Comparison of ENCODE assay signal across 32 mouse cellular contexts in the genomic region with DNA sequence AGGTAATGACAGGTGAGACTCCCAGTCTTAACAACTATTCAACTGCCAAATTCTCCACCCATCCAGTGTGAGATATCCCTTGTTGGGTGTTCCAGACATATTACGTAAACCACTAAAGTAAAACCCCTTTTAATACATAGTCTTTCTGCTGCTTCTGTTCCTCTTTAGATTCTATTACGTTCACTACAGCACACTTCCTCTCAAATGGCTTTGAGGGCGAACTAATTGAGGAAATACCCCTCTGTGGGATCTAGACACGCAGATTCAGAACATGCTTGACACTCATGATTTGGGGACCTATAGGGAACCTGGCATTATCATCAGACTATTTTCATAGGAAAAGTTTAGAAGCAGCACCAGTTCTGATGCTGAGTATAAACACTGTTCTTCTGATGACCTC. TPM values are rescaled to one million over a fixed set of nuclear protein-coding genes. Genes with fewer than 3 reads are reported as not detected.
DNase-seq lines count a peak whose midpoint lies in the region; ATAC-seq and TF ChIP-seq lines count a peak whose summit lies in the region.
"Had no signal": no experiment of that assay in that cellular context is flagged by ENCODE, and none has a peak within 500 bp of the region (broad histone marks: within the 10 kb centered on the region; RNA-seq: fewer than 3 reads in every experiment).

No protein-coding gene starts in this region.

- H3K9ac ChIP-seq in midbrain, embryonic 16.5 days (ENCODE audit: low read depth, low read length), result no peak overlapping the region
- H3K9ac ChIP-seq in stomach, postnatal 0 days (ENCODE audit: low read length), result no peak overlapping the region
- H3K9ac ChIP-seq: embryonic facial prominence, embryonic 12.5 days; embryonic facial prominence, embryonic 15.5 days; forebrain, postnatal 0 days; heart, embryonic 13.5 days; hindbrain, embryonic 13.5 days had no signal

- no peak overlapping the region for H3K4me3 ChIP-seq in layer of hippocampus, adult 2 months
- H3K4me3 ChIP-seq in midbrain, embryonic 16.5 days (ENCODE audit: low read depth, low read length), result no peak overlapping the region
- H3K4me3 ChIP-seq in stomach, postnatal 0 days (ENCODE audit: low read depth, low read length), result no peak overlapping the region
- H3K4me3 ChIP-seq: embryonic facial prominence, embryonic 12.5 days; embryonic facial prominence, embryonic 15.5 days; gastrocnemius, adult 2 months; heart, embryonic 13.5 days; hindbrain, embryonic 10.5 days; hindbrain, embryonic 13.5 days had no signal

- no peak for TF ChIP-seq EP300 in stomach, postnatal 0 days (optimal IDR thresholded peaks at IDR 0.05)

- no peaks in the 10 kb centered on the region for H3K9me3 ChIP-seq in midbrain, embryonic 16.5 days (replicated peaks; ENCODE audit: control insufficient read depth, low read length, poor library complexity, severe bottlenecking)
- no peaks in the 10 kb centered on the region for H3K9me3 ChIP-seq in stomach, postnatal 0 days (ENCODE audit: control insufficient read depth, low read length)
- H3K9me3 ChIP-seq: embryonic facial prominence, embryonic 12.5 days; embryonic facial prominence, embryonic 15.5 days; G1E; heart, embryonic 13.5 days; hindbrain, embryonic 10.5 days; hindbrain, embryonic 13.5 days had no signal

- no peak overlapping the region for H3K4me2 ChIP-seq in midbrain, embryonic 16.5 days (ENCODE audit: low read length)
- H3K4me2 ChIP-seq in stomach, postnatal 0 days (replicated peaks; ENCODE audit: low read depth), result no peak overlapping the region
- H3K4me2 ChIP-seq: embryonic facial prominence, embryonic 12.5 days; embryonic facial prominence, embryonic 15.5 days; heart, embryonic 13.5 days; hindbrain, embryonic 13.5 days had no signal

- peak; percentile 75 to 83 for ATAC-seq in hematopoietic stem cell, adult 5-6 weeks (replicated peaks in 1 of 2; ENCODE audit: insufficient read depth in 1 of 2, low FRiP score in 2 of 2, low TSS enrichment in 1 of 2, low read depth in 1 of 2, poor library complexity in 2 of 2, severe bottlenecking in 2 of 2)
- peak; percentile 84 for ATAC-seq in monocyte, adult 5-6 weeks (replicated peaks; ENCODE audit: insufficient number of reproducible peaks, low FRiP score, low TSS enrichment, poor library complexity, severe bottlenecking)
- no peak for ATAC-seq in midbrain, embryonic 16.5 days
- no peak for ATAC-seq in stomach, postnatal 0 days (ENCODE audit: low FRiP score, low TSS enrichment)
- ATAC-seq: forebrain, embryonic 14.5 days; forebrain, postnatal 0 days; hindbrain, embryonic 16.5 days; Patski had no signal

- H3K36me3 ChIP-seq in midbrain, embryonic 16.5 days (ENCODE audit: control insufficient read depth, insufficient read depth, low read length), result no peaks in the 10 kb centered on the region
- no peaks in the 10 kb centered on the region for H3K36me3 ChIP-seq in stomach, postnatal 0 days (ENCODE audit: control insufficient read depth, insufficient read depth, low read length)
- H3K36me3 ChIP-seq: embryonic facial prominence, embryonic 12.5 days; embryonic facial prominence, embryonic 15.5 days; G1E; heart, embryonic 13.5 days; hindbrain, embryonic 10.5 days; hindbrain, embryonic 13.5 days had no signal

- TF ChIP-seq CTCF in layer of hippocampus, adult 2 months (conservative IDR thresholded peaks at IDR 0.05), result no peak
- no peak for TF ChIP-seq CTCF in stomach, postnatal 0 days (IDR thresholded peaks at IDR 0.05; ENCODE audit: low read depth)

- 90% methylated on average over 4 of the region's 4 CpGs for WGBS in midbrain, embryonic 16.5 days
- WGBS in stomach, postnatal 0 days, result 73% methylated on average over 4 of the region's 4 CpGs

- H3K27me3 ChIP-seq in midbrain, embryonic 16.5 days (ENCODE audit: control insufficient read depth, insufficient read depth, low read depth, low read length), result no peaks in the 10 kb centered on the region
- H3K27me3 ChIP-seq in stomach, postnatal 0 days (ENCODE audit: control insufficient read depth, insufficient read depth, low read length), result no peaks in the 10 kb centered on the region
- H3K27me3 ChIP-seq: CH12.LX; embryonic facial prominence, embryonic 12.5 days; embryonic facial prominence, embryonic 15.5 days; heart, embryonic 13.5 days; hindbrain, embryonic 13.5 days had no signal

- H3K4me1 ChIP-seq in midbrain, embryonic 16.5 days (ENCODE audit: control insufficient read depth, insufficient read depth, low read length), result no peaks in the 10 kb centered on the region
- H3K4me1 ChIP-seq in stomach, postnatal 0 days (replicated peaks; ENCODE audit: control insufficient read depth, insufficient read depth), result no peaks in the 10 kb centered on the region
- H3K4me1 ChIP-seq: embryonic facial prominence, embryonic 12.5 days; embryonic facial prominence, embryonic 15.5 days; heart, embryonic 13.5 days; hindbrain, embryonic 10.5 days; hindbrain, embryonic 13.5 days had no signal

- H3K27ac ChIP-seq in layer of hippocampus, adult 2 months, result peak overlapping the region; percentile 47; the same call in 1 of the 2 replicates
- H3K27ac ChIP-seq in midbrain, embryonic 16.5 days (ENCODE audit: low read length), result no peak overlapping the region
- no peak overlapping the region for H3K27ac ChIP-seq in stomach, postnatal 0 days (replicated peaks)
- H3K27ac ChIP-seq: embryonic facial prominence, embryonic 12.5 days; embryonic facial prominence, embryonic 15.5 days; gastrocnemius, adult 2 months; heart, embryonic 13.5 days; hindbrain, embryonic 10.5 days; hindbrain, embryonic 13.5 days had no signal

- DNase-seq in layer of hippocampus, adult 2 months (ENCODE audit: low spot score in 2 of 2), result no peak
- DNase-seq in layer of hippocampus, adult 9-10 months (ENCODE audit: low spot score), result no peak
- peak; percentile 30 for DNase-seq in A20 (ENCODE audit: low read depth, low spot score)
- no peak for DNase-seq in spleen, postnatal 10 days (ENCODE audit: low spot score in 2 of 2)
- DNase-seq in stomach, postnatal 0 days (ENCODE audit: low spot score), result no peak
- DNase-seq: adrenal gland, postnatal 10 days; adrenal gland, postnatal 36 days; cerebellum, adult 18-20 months; cerebellum, adult 9-10 months; cerebellum, postnatal 14 days; forebrain, postnatal 0 days; gastrocnemius, adult 2 months; gastrocnemius, postnatal 14 days; heart, adult 18-20 months; heart, postnatal 14 days had no signal

RNA-seq across cellular contexts. Expression of a gene that starts 12.0 kb away (rescaled TPM):
- not detected for total RNA-seq in layer of hippocampus, adult 2 months (2021)
- total RNA-seq in hematopoietic stem cell, adult 5-6 weeks (2017), result 0.55 and 6.5 TPM in 2 replicates
- 8.4 to 15.7 TPM (median 11.1 TPM) in 3 replicates for total RNA-seq in monocyte, adult 5-6 weeks (2017)
- not detected in 2 replicates for polyA plus RNA-seq in midbrain, embryonic 16.5 days (2015; fragmentation: Nextera tagmentation; extraction: Ambion mirVana)
- 0.08 and 0.22 TPM in 2 replicates for polyA plus RNA-seq in stomach, postnatal 0 days (2015; fragmentation: Nextera tagmentation; extraction: Ambion mirVana)
- total RNA-seq: CH12.LX; gastrocnemius, adult 2 months; gastrocnemius, postnatal 14 days; gastrocnemius, postnatal 4 days; heart, adult 18-20 months had no signal
- polyA plus RNA-seq: embryonic facial prominence, embryonic 15.5 days; forebrain, embryonic 11.5 days; forebrain, embryonic 14.5 days; forebrain, postnatal 0 days; G1E; hindbrain, embryonic 10.5 days; hindbrain, embryonic 13.5 days; hindbrain, embryonic 16.5 days; Patski had no signal

RNA-seq across cellular contexts. Expression of a gene that starts 17.4 kb away (rescaled TPM):
- not detected for total RNA-seq in layer of hippocampus, adult 2 months (2021)
- total RNA-seq in hematopoietic stem cell, adult 5-6 weeks (2017), result not detected in 2 replicates
- 1.9 TPM in 1 of 3 replicates, not detected in the others for total RNA-seq in monocyte, adult 5-6 weeks (2017)
- not detected in 2 replicates for polyA plus RNA-seq in midbrain, embryonic 16.5 days (2015; fragmentation: Nextera tagmentation; extraction: Ambion mirVana)
- polyA plus RNA-seq in stomach, postnatal 0 days (2015; fragmentation: Nextera tagmentation; extraction: Ambion mirVana), result 0.04 and 0.11 TPM in 2 replicates
- total RNA-seq: adrenal gland, adult 18-20 months; adrenal gland, postnatal 10 days; adrenal gland, postnatal 36 days; CH12.LX; forebrain, postnatal 0 days; gastrocnemius, adult 2 months; gastrocnemius, postnatal 14 days; gastrocnemius, postnatal 4 days; heart, adult 18-20 months; heart, postnatal 14 days had no signal
- polyA plus RNA-seq: embryonic facial prominence, embryonic 12.5 days; embryonic facial prominence, embryonic 15.5 days; forebrain, embryonic 11.5 days; forebrain, embryonic 14.5 days; forebrain, postnatal 0 days; frontal cortex, adult 2 months; G1E; hindbrain, embryonic 10.5 days; hindbrain, embryonic 13.5 days; hindbrain, embryonic 16.5 days had no signal

RNA-seq across cellular contexts. Expression of a gene that starts 38.0 kb away (rescaled TPM):
- total RNA-seq in layer of hippocampus, adult 2 months (2021), result 100 to 1,000 TPM; 675 to 689 TPM
- 147 and 152 TPM in 2 replicates for total RNA-seq in hematopoietic stem cell, adult 5-6 weeks (2017)
- total RNA-seq in monocyte, adult 5-6 weeks (2017), result 27.9 to 39.7 TPM (median 35.0 TPM) in 3 replicates
- 226 and 237 TPM in 2 replicates for polyA plus RNA-seq in midbrain, embryonic 16.5 days (2015; fragmentation: Nextera tagmentation; extraction: Ambion mirVana)
- polyA plus RNA-seq in stomach, postnatal 0 days (2015; fragmentation: Nextera tagmentation; extraction: Ambion mirVana), result 45.7 and 46.8 TPM in 2 replicates

RNA-seq across cellular contexts. Expression of a gene that starts 43.1 kb away (rescaled TPM):
- total RNA-seq in layer of hippocampus, adult 2 months (2021), result 1 to 10 TPM; 4.1 to 5.7 TPM
- 9.8 and 12.4 TPM in 2 replicates for total RNA-seq in hematopoietic stem cell, adult 5-6 weeks (2017)
- 1.1 to 2.3 TPM in 2 of 3 replicates, not detected in the other for total RNA-seq in monocyte, adult 5-6 weeks (2017)
- 1.6 and 2.1 TPM in 2 replicates for polyA plus RNA-seq in midbrain, embryonic 16.5 days (2015; fragmentation: Nextera tagmentation; extraction: Ambion mirVana)
- polyA plus RNA-seq in stomach, postnatal 0 days (2015; fragmentation: Nextera tagmentation; extraction: Ambion mirVana), result 0.85 and 1.2 TPM in 2 replicates
- total RNA-seq: CH12.LX had no signal
- polyA plus RNA-seq: G1E, Patski had no signal

Comparison
In these comparisons a context has a peak if more than half of its experiments do, and no peak if none do; other contexts are left out.
1. ATAC-seq: peak in hematopoietic stem cell, adult 5-6 weeks (2 of 2) and monocyte, adult 5-6 weeks (single experiment); none in midbrain, embryonic 16.5 days (single experiment) and stomach, postnatal 0 days (single experiment).